Mouse (Mus musculus): Measurements from ENCODE around the gene Ralbp1. TPM values are rescaled to one million over a fixed set of nuclear protein-coding genes. Genes with fewer than 3 reads are reported as not detected.

Gene Ralbp1
- total RNA-seq, 2 experiments from 2014 or later = 46.3 to 66.8 TPM

- no peak for DNase-seq (ENCODE audit: low spot score in 2 of 2)
Measured at GRCm38 (mm10) chr17:65903011-65903410, 17.4 kb upstream of the Ralbp1 start.

DNA sequence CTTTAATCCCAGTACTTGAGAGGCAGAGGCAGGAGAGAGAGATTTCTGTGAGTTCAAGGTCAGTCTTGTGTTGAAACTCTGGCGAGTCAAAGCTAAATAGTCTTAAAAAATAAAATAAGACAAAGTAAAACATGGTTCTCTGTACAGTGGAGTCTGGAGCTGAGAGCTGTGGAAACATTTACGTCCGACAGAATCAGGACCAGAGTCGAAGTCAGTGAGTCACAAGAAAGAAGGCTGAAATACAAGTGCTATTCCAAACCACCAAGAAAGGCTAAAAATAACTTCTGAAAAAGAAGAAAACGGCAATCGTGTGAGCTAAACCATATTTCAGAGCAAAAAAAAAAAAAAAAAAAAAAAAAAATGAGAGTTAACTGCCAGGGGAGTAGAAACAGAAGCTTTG, 16.7 kb upstream of the Ralbp1 start:
- DNase-seq (ENCODE audit: low spot score in 2 of 2) = no peak

DNA sequence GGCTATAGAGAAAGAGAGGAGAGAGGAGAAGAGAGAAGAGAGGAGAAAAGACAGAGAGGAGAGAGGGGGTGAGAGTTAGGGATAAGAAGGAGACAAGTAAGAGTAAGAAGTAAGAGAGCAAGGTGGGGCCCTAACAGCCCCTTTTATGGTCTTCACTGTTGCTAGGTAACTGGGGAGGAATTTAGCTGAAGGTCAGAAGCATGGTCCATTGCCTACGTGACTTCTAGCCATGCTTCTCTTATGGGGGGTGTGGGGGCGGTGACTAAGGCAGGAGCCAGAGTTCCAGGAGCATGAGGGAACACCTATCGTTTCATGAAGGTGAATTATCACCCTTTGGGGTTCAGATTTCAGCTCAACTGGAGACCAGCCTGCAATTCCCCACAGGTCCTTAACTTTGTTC, 10.4 kb upstream of the Ralbp1 start:
- no peak for DNase-seq (ENCODE audit: low spot score in 2 of 2)

DNA sequence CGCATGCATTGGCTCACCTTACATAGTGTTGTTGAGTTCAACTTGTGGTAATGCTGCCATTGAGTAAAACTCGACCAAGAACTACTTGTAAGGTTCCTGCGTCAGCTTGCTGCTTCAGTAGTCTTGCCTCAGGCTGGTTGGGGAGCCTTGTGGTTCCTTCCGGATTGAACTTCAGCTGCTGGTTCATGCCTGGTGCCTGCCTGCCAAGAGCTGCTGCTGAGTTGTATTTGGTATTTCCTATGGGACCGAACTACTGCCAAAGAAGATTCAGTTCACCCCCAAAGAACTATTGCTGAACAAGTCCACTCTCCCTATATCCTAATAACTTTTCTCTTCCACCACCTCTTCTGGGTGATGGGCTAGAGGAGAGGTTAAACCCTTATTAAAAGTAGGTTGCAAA, 3.9 kb upstream of the Ralbp1 start:
- DNase-seq (ENCODE audit: low spot score in 2 of 2) = no peak

GRCm38 (mm10) chr17:65886571-65886970, 973 bp upstream of the Ralbp1 start:
- DNase-seq (ENCODE audit: low spot score in 2 of 2) = no peak

DNA sequence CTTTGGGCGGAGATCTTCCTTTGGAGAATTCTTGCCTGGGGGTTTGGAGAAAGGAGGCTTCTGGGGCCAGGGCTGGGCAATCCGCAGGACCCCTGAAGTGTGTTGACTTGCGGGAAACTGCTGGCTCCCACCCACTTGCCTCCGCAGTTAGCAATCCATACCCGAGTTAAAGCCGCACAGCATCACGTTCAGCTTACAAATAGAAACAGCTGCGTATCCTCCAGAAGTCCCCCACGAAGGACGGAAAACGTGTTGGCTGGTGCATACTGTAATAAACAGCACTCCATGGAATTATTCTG, 251 bp downstream of the Ralbp1 start:
- no peak for DNase-seq (ENCODE audit: low spot score in 2 of 2)

- peak; percentile 96 for DNase-seq (ENCODE audit: low spot score in 2 of 2)
Measured at GRCm38 (mm10) chr17:65884691-65885397, 754 bp downstream of the Ralbp1 start.

DNA sequence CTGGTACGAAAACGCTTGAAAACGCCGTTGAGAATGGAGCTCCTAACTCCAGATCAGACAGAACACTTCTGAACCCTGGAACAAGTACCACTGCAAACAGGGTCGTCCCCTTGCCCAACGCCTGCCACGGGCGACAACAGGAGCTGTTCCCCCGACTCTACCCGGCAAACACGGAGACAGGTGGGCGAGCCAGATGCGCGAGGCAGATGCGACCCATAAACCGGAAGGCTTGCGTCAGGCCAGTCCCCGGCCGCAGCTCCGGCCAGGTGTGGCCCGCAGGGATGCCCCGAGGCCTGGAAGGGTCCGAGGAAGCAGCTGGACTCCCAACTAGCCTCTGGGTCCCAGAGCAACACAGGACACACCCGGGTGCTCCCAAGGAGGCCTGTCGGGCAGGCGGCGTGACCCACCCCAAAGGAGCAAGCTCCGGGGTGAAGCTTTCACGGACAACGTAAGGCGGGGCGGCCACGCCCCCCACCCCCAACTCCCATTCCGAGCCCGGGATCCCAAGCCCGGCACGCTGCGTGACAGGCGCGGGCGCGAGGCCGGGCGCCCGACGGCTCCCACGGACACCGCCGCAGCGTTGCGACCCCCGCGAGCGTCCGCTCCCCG, 1.4 kb downstream of the Ralbp1 start:
- DNase-seq (ENCODE audit: low spot score in 2 of 2) = peak in 1 of 2 experiments; percentile 36

DNA sequence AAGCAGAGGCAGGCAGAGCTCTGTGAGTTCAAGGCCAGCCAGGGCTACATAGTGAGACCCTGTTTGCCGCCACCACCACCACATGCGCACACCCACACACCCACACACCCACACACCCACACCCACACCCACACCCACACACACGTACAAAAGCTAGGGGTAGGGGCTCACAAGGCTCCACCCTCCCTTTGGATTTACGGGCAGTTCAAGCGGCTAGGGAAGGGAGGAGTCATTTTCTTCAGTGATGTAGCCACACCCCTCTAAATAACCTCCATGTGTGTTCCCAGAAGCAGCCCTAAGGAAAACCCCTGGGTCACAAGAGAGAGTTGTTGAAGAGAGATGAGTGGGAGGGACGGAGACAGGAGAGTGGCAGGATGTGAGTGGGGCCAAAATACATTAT, 8.6 kb downstream of the Ralbp1 start:
- no peak for DNase-seq (ENCODE audit: low spot score in 2 of 2)

GRCm38 (mm10) chr17:65873834-65874233, 11.8 kb downstream of the Ralbp1 start:
- no peak for DNase-seq (ENCODE audit: low spot score in 2 of 2)

DNA sequence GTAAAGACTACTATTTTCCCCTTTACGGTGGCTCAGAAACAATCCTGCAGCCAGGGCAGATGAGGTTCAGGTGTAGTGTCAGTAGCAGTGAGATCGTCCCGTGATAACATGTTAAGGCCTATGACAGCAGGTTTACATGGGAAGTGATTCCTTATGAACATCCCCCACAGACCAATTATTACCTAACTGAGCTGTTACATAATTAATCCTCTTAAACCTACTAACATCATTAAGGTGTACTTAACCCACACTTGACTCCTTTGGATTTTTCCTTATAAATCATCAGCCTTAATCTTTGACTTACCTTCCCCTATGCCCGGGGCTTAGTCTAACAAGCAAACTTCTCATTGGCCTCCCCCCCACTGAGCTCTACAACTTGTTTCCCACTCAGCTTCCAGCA, 12.4 kb downstream of the Ralbp1 start:
- DNase-seq (ENCODE audit: low spot score in 2 of 2) = no peak

DNA sequence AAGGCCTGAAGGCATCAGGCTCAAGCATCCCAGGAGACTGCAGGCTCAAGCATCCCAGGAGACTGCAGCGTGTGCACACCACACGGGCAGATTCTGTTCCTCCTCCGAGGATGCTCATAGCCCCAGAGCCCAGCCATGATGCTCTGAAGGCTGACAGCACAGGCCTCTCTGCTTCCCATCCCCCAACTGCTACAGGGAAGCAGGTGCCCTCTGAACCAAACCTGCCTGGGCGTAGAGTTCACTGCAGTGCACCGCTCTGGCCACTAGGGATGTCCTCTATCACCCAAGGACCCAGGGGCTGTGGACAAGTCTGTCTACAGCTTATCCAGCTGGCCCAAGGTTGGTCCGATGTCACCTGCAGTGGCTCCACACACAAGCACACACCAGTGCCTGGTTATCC, 12.9 kb downstream of the Ralbp1 start:
- DNase-seq (ENCODE audit: low spot score in 2 of 2) = no peak

- DNase-seq (ENCODE audit: low spot score in 2 of 2) = no peak
Measured at GRCm38 (mm10) chr17:65872051-65872450, 13.5 kb downstream of the Ralbp1 start.

DNA sequence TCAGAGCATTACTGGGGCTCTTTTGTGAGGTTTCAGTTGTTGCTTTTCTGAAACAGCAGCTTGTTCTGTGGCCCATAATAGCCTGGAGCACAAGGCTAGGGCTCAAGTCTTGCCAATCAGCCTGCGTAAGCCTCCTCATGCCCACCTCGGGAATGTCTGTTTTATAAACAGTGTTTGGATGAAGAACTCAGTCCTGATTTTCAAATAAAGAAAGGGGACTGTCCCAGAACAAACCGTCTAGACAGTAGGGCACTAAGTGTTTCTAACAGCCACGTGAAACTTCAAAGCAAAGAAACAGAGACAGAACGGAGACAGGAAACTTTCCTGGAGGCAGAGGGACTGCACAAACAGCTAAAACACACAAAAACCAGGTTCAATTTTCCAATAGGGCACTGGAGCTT, 14.0 kb downstream of the Ralbp1 start:
- DNase-seq (ENCODE audit: low spot score in 2 of 2) = no peak

DNA sequence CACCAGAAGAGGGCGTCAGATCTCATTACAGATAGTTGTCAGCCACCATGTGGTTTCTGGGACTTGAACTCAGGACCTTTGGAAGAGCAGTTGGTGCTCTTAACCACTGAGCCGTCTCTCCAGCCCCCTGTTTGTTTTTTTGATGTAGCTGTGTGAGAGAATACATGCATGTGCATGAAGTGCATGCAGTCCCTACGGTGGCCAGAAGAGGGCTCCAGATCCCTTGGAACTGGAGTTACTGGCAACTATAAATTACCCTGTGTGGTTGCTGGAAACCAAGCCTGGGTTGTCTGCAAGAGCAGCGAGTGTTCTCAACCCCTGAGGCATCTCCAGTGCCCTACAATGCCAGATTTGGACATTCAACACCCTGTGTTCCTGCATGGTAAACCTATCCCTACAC, 15.5 kb downstream of the Ralbp1 start:
- peak; percentile 61 to 79 for DNase-seq (ENCODE audit: low spot score in 2 of 2)

GRCm38 (mm10) chr17:65869720-65870119, 15.9 kb downstream of the Ralbp1 start:
- DNase-seq (ENCODE audit: low spot score in 2 of 2) = no peak

DNA sequence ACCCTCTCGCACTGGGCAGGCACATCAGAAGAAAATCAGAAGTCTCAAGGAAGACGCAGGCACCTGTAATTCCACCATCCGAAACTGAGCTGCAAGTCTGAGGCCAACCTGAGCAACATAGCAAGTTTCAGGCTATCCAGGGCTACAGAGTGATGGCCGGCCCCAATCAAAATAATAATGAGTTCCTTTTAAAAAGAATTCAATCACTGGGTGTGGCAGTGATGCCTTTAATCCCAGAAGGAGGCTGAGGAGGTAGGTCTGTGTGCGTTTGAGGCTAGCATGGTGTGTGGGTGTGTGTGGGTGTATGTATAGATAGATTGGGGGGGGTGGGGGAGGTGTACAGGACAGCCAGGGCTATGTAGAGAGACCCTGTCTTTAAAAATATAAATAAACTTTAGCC, 17.6 kb downstream of the Ralbp1 start:
- DNase-seq (ENCODE audit: low spot score in 2 of 2) = no peak

GRCm38 (mm10) chr17:65866201-65866600, 19.4 kb downstream of the Ralbp1 start:
- no peak for DNase-seq (ENCODE audit: low spot score in 2 of 2)

DNA sequence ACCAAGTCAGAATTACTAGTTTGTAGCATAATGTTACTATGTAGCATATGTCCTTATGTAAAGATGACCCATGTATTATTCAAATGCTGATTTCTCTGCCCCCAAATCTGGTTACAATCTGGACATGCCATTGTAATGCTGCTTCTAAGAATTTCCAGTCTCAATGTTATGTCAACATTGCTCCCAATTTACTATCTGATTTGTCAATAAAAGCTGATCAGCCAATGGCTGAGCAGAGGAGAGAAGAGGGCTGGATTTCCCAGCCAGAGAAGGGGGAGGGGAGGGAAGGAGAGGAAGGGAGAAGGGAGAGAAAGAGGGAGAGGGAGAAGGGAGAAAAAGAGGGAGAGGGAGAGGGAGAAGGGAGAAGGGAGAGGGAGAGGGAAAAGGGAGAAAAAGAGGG, 20.3 kb downstream of the Ralbp1 start:
- DNase-seq (ENCODE audit: low spot score in 2 of 2) = no peak

DNA sequence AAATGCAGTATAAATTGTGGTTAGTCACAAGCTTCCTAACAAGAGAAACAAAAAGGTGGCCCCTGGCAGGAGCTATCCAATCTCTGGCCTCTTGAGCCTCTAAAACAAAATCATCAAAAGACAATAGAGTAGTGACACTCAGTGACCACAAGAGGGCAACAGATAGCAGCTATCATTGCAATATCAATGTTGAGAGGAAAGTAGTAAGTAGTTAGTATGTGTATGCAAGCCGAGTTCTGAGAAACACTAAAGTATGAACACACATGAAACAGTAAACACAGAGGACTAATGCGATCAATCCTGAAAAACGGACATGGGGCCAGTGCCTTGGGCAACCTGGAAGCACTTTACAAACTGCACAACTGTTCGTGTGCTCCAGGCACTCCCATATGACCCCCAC, 20.9 kb downstream of the Ralbp1 start:
- DNase-seq (ENCODE audit: low spot score in 2 of 2) = no peak

DNA sequence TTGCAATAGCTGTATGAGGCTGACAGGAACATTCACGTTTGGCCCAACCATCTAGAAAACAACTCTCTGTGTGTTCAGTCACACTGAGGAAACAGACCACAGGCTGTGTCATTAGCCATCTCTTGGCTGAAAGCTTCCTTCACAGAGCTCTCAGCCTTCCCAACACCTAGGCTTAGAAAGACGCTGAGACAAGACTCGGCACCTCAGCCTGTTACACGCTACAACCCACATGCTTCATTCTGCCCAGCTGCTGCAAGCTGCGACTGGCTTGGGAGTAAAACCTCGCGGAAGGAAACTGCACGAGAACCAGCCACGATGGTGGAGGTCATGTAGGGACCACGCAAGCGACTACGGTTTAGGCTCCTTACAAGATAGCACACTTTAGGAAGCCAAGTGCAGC, 21.8 kb downstream of the Ralbp1 start:
- DNase-seq (ENCODE audit: low spot score in 2 of 2) = no peak

GRCm38 (mm10) chr17:65862579-65862978, 23.0 kb downstream of the Ralbp1 start:
- DNase-seq (ENCODE audit: low spot score in 2 of 2) = no peak

- DNase-seq (ENCODE audit: low spot score in 2 of 2) = no peak
Measured at GRCm38 (mm10) chr17:65857617-65858016, 28.0 kb downstream of the Ralbp1 start.
